Mouse (Mus musculus): Measurements from ENCODE around the gene Polr2a. TPM values are rescaled to one million over a fixed set of nuclear protein-coding genes. Genes with fewer than 3 reads are reported as not detected.

The Polr2a gene
- total RNA-seq, 1 experiment from 2014 or later, result 78.0 TPM

Other genes with a start within 250 kb of the Polr2a start
- gene Dnah2, start 209.5 kb downstream of the Polr2a start, total RNA-seq (2021), result 0.22 and 0.49 TPM in 2 replicates
- gene Efnb3, start 198.4 kb downstream of the Polr2a start, total RNA-seq (2021), result 1.5 and 2.0 TPM in 2 replicates
- gene Wrap53, start 178.4 kb downstream of the Polr2a start, total RNA-seq (2021), result 9.2 and 10.1 TPM in 2 replicates
- 66.4 and 78.4 TPM in 2 replicates for gene Trp53, start 178.3 kb downstream of the Polr2a start, total RNA-seq (2021)
- 37.4 and 39.7 TPM in 2 replicates for gene Atp1b2, start 152.7 kb downstream of the Polr2a start, total RNA-seq (2021)
- gene Shbg, start 140.7 kb downstream of the Polr2a start, total RNA-seq (2021), result not detected in 2 replicates
- gene Sat2, start 136.6 kb downstream of the Polr2a start, total RNA-seq (2021), result 7.9 and 8.2 TPM in 2 replicates
- gene Fxr2, start 125.6 kb downstream of the Polr2a start, total RNA-seq (2021), result 75.5 and 84.3 TPM in 2 replicates
- 0.45 TPM in 1 of 2 replicates, not detected in the other for gene Sox15, start 103.3 kb downstream of the Polr2a start, total RNA-seq (2021)
- 96.2 and 101 TPM in 2 replicates for gene Mpdu1, start 96.0 kb downstream of the Polr2a start, total RNA-seq (2021)
- gene Cd68, start 92.5 kb downstream of the Polr2a start, total RNA-seq (2021), result 8.6 and 12.2 TPM in 2 replicates
- gene Eif4a1, start 86.2 kb downstream of the Polr2a start, total RNA-seq (2021), result 642 and 752 TPM in 2 replicates
- gene Senp3, start 76.6 kb downstream of the Polr2a start, total RNA-seq (2021), result 71.6 and 72.4 TPM in 2 replicates
- 2.7 and 4.0 TPM in 2 replicates for gene Tnfsf13, start 72.9 kb downstream of the Polr2a start, total RNA-seq (2021)
- 20.3 and 21.5 TPM in 2 replicates for gene Tnfsf12, start 62.8 kb downstream of the Polr2a start, total RNA-seq (2021)
- gene Tnfsfm13, start 62.5 kb downstream of the Polr2a start, total RNA-seq (2021), result 3.9 and 4.6 TPM in 2 replicates
- gene Slc35g3, start 3.3 kb upstream of the Polr2a start, total RNA-seq (2021), result not detected in 2 replicates
- gene Zbtb4, start 7.3 kb upstream of the Polr2a start, total RNA-seq (2021), result 39.9 and 42.4 TPM in 2 replicates
- 2.4 and 3.2 TPM in 2 replicates for gene Chrnb1, start 37.3 kb upstream of the Polr2a start, total RNA-seq (2021)
- gene Fgf11, start 43.2 kb upstream of the Polr2a start, total RNA-seq (2021), result 3.5 and 3.8 TPM in 2 replicates
- gene Tmem102, start 47.0 kb upstream of the Polr2a start, total RNA-seq (2021), result 0.74 and 1.1 TPM in 2 replicates
- gene Gm39566, start 56.7 kb upstream of the Polr2a start, total RNA-seq (2021), result not detected in 2 replicates
- not detected in 2 replicates for gene Spem2, start 59.8 kb upstream of the Polr2a start, total RNA-seq (2021)
- 0.38 TPM in 1 of 2 replicates, not detected in the other for gene Spem1, start 63.5 kb upstream of the Polr2a start, total RNA-seq (2021)
- gene Nlgn2, start 79.1 kb upstream of the Polr2a start, total RNA-seq (2021), result 17.6 and 20.6 TPM in 2 replicates
- 114 and 128 TPM in 2 replicates for gene Tmem256, start 79.9 kb upstream of the Polr2a start, total RNA-seq (2021)
- 50.5 and 51.3 TPM in 2 replicates for gene Plscr3, start 87.7 kb upstream of the Polr2a start, total RNA-seq (2021)
- 0.30 TPM in 1 of 2 replicates, not detected in the other for gene Tnk1, start 100.1 kb upstream of the Polr2a start, total RNA-seq (2021)
- not detected in 2 replicates for gene Tmem95, start 119.4 kb upstream of the Polr2a start, total RNA-seq (2021)
- gene Kctd11, start 122.8 kb upstream of the Polr2a start, total RNA-seq (2021), result 4.1 and 4.4 TPM in 2 replicates
- 2.1 and 14.4 TPM in 2 replicates for gene Acap1, start 136.9 kb upstream of the Polr2a start, total RNA-seq (2021)
- gene 2810408A11Rik, start 142.3 kb upstream of the Polr2a start, total RNA-seq (2021), result 1.8 and 2.1 TPM in 2 replicates
- gene Neurl4, start 142.4 kb upstream of the Polr2a start, total RNA-seq (2021), result 45.9 and 48.8 TPM in 2 replicates
- 52.3 and 57.3 TPM in 2 replicates for gene Gps2, start 155.3 kb upstream of the Polr2a start, total RNA-seq (2021)
- gene Eif5a, start 163.3 kb upstream of the Polr2a start, total RNA-seq (2021), result 616 and 636 TPM in 2 replicates
- gene Ybx2, start 177.2 kb upstream of the Polr2a start, total RNA-seq (2021), result 27.3 and 39.6 TPM in 2 replicates
- 65.2 and 78.7 TPM in 2 replicates for gene Slc2a4, start 189.6 kb upstream of the Polr2a start, total RNA-seq (2021)
- gene Cldn7, start 206.1 kb upstream of the Polr2a start, total RNA-seq (2021), result 1.1 TPM in 1 of 2 replicates, not detected in the other
- 128 and 129 TPM in 2 replicates for gene Ctdnep1, start 222.5 kb upstream of the Polr2a start, total RNA-seq (2021)
- gene Elp5, start 223.9 kb upstream of the Polr2a start, total RNA-seq (2021), result 65.2 and 73.2 TPM in 2 replicates
- gene Gabarap, start 232.5 kb upstream of the Polr2a start, total RNA-seq (2021), result 344 and 351 TPM in 2 replicates
- 47.3 and 53.2 TPM in 2 replicates for gene Phf23, start 237.1 kb upstream of the Polr2a start, total RNA-seq (2021)
- 16.0 and 23.1 TPM in 2 replicates for gene Dvl2, start 242.0 kb upstream of the Polr2a start, total RNA-seq (2021)

All from adrenal gland, postnatal 14 days (tissue).